Mouse (Mus musculus) neutrophil, adult 59 days (primary cell): ENCODE results near the gene Adamts20. TPM values are rescaled to one million over a fixed set of nuclear protein-coding genes. Genes with fewer than 3 reads are reported as not detected.

Experiments
- total RNA-seq, 2 experiments: library from RNA; stranded (reverse); gene quantifications; 1 replicate in 1 of 2; 2 replicates in 1 of 2; pipeline ENCODE4 v1.2.4; 2023

The Adamts20 gene
- not detected for total RNA-seq

DNA sequence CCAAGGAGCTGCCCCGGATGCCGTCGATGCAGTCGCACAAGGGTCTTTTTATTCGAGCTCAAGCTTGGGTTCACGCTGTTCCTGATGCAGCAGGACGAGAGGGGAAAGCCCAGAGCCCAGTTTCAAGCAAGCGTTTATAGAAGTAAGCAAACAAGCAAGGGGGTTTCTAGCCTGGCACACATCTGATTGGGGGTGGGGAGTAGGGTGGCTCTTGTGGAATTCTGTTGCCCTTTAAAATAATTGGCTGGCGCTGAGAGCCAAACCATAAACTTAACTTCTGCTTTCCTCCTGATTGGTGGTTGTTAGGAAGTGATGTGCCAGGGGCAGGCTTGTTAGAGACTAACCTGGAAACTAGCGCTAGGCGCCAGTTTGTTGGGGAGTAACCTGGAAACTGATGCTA lies at the start of gene Adamts20:
Adamts20 (minus strand) TSS at position 101 of the 400 bp plus-strand sequence.

Other genes with a start within 250 kb of the Adamts20 start
- gene Pus7l, start 78.1 kb upstream of the Adamts20 start, total RNA-seq, result 1 to 10 TPM; 2.6 to 4.1 TPM
- gene Irak4, start 78.2 kb upstream of the Adamts20 start, total RNA-seq, result 10 to 100 TPM; 44.5 to 50.9 TPM
- 10 to 100 TPM; 36.6 to 50.2 TPM for gene Twf1, start 124.5 kb upstream of the Adamts20 start, total RNA-seq
- gene Tmem117, start 163.8 kb upstream of the Adamts20 start, total RNA-seq, result 1 to 10 TPM; 1.2 to 1.7 TPM